Mouse (Mus musculus): Measurements from ENCODE around the gene Baz1a.

The Baz1a gene

DNA sequence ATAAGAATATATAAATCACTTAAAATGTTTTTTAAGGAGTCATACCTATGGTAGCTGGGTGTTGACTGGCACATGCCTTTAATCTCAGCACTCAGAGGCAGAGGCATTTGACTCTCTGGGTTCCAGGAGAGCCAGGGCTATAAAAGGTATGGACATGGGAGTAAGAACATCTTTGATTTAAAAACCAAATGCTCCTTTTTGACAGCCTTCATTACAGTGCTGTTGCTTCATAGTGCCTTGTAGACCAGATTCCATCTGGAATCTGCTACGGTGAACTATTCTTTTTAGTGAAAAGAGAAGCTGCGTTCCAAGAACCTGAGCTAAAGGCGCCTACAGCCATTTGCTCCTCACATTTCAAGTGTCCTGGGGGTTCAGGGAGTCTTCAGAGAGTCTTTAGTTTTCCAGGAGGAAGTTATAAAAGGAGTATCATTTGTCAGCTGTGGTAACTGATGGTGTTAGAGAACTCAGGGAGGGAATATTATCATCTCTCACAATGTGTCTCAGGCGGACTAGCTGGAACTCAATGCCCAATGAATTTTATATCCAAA is 126.5 kb downstream of the Baz1a start:
- in situ Hi-C loops (cut with MboI; ENCODE audit: low pct_unique_long_range_greater_than_20kb in 1 of 2, low sequenced_read_pairs in 2 of 2, unreplicated experiment in 1 of 2), result loop anchor here in 1 of 2 experiments (10.0 kb wide), 1 partner anchor 53 kb away; no protein-coding TSS in a partner anchor

GRCm38 (mm10) chr12:54879630-54880029 is 134.5 kb downstream of the Baz1a start:
- in situ Hi-C loops (cut with MboI; ENCODE audit: low pct_unique_long_range_greater_than_20kb in 1 of 2, low sequenced_read_pairs in 2 of 2, unreplicated experiment in 1 of 2), result loop anchor here in 1 of 2 experiments (10.0 kb wide), 1 partner anchor 45 kb away; no protein-coding TSS in a partner anchor

DNA sequence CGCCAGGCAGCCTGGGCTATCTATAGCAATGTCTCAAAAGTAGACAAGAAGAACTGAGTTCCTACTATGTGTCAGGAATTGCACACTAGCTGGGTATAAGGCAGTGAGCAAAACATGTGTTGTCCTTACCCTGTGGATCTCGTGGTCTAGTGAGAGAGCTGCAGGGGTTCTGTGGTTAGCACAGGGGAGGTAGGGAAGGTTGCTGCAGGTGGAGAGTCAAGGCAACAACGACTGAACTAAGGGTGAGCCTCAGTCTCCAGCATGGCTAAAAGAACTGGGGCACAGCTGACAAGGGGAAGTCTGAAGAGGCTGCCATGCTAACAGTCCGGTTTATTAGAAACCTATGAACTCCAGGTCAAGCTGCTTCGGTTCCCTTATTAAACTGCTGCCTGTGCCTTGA is 134.9 kb downstream of the Baz1a start:
- in situ Hi-C loops (cut with MboI; ENCODE audit: low pct_unique_long_range_greater_than_20kb in 1 of 2, low sequenced_read_pairs in 2 of 2, unreplicated experiment in 1 of 2), result no loop called here

- in situ Hi-C loops (cut with MboI; ENCODE audit: low pct_unique_long_range_greater_than_20kb in 1 of 2, low sequenced_read_pairs in 2 of 2, unreplicated experiment in 1 of 2), result no loop called here
Measured at GRCm38 (mm10) chr12:54877875-54878274, 136.3 kb downstream of the Baz1a start.

GRCm38 (mm10) chr12:54876879-54877278 is 137.3 kb downstream of the Baz1a start:
- in situ Hi-C loops (cut with MboI; ENCODE audit: low pct_unique_long_range_greater_than_20kb in 1 of 2, low sequenced_read_pairs in 2 of 2, unreplicated experiment in 1 of 2), result no loop called here

DNA sequence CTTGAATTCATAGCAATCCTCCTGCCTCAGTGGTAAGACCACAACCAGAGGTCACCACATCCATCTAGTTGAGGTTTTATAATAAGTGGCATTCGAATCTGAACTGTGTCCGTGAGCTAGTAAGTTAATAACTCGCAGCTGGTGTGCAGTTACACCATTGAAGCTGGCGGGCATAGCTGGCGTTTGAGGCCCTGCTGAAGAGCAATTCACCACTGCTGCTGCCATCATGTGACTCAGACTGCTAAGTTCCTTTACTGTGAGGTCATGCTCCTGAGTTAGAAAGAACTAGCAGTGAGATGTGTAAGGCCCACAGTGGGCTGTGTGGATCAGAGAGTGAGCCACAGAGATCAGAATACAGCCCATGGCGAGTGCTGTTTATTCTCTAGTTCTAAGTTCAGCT is 139.4 kb downstream of the Baz1a start:
- in situ Hi-C loops (cut with MboI; ENCODE audit: low pct_unique_long_range_greater_than_20kb in 1 of 2, low sequenced_read_pairs in 2 of 2, unreplicated experiment in 1 of 2), result no loop called here

DNA sequence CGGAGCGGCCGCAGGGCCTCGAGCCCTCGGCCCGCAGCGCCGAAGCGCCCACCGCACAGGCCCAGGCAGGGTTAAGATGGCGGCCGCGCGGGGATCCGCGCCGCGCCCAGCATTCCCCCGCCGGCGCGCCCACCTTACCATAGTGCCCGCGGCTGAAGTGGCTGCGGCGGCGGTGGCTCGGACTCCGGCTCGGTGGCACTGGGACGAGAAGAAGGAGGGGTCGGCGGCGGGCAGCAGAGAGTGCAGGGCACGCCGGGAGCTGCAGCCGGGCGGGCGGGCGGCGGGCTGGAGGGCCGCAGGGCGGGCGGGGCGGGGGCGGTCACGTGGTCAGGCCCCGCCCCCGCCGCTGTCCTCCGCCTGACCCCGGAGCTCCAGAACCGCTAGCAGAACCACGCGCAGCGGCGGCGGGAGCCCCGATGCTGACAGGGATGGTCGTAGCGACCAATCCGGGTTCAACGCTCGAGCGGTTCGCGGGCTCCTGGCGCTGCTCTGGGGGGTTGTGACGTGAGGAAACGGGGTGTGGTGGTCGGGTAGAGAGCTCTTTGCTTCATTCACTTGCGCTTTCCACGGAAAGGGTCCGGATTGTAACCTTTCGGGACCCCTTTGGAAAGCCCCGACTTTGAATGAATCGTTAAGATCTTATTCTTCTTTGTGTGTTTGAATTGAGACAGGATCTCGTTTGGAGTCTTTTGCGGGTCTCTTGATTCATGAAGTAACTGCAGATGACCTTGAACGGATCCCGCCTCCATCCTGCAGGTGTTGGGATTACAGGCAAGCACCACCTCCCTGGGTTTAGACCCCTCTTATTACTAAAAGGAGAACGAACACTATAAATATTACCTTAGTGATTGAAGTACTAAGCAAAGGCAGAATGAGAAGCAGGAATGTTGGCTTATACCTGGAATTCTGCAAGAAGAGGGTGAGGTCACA is 151.3 kb downstream of the Baz1a start, which contains the start of gene Cfl2:
Gene Cfl2 (minus strand): TSS at position 272 of the 930 bp plus-strand sequence.
- in situ Hi-C loops (cut with MboI; ENCODE audit: low pct_unique_long_range_greater_than_20kb in 1 of 2, low sequenced_read_pairs in 2 of 2, unreplicated experiment in 1 of 2), result no loop called here

DNA sequence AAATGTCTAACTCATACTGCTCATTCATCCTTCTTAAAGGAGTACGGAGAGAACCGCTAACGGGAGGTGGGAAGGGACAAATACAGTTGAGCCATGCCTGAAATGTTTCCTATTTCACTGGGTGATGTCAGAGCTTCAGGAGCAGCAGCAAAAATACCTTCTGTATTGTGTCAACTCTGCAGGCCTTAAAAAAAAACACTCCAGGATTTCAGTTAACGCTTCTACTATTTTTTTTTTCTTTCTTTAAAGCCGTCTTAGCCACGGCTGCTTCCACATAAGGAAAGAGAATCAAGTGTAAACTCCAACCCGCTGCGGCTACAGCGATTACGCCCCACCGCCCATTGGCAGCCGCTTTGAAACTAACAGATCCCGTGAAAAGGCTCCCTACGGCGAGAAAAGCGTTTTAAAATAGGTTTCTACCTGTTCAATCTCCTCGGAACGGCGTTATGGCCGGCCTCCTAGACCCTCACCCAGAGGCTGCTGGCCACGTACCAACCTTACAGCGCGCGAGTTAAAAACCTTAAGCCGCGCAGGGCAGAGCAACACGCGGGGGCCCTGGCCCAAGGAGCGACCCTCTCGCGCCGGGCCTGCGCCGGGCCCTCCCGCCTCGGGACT is 152.1 kb downstream of the Baz1a start:
- in situ Hi-C loops (cut with MboI; ENCODE audit: low pct_unique_long_range_greater_than_20kb in 1 of 2, low sequenced_read_pairs in 2 of 2, unreplicated experiment in 1 of 2), result no loop called here

GRCm38 (mm10) chr12:54859531-54859930 is 154.6 kb downstream of the Baz1a start:
- in situ Hi-C loops (cut with MboI; ENCODE audit: low pct_unique_long_range_greater_than_20kb in 1 of 2, low sequenced_read_pairs in 2 of 2, unreplicated experiment in 1 of 2), result no loop called here

- in situ Hi-C loops (cut with MboI; ENCODE audit: low pct_unique_long_range_greater_than_20kb in 1 of 2, low sequenced_read_pairs in 2 of 2, unreplicated experiment in 1 of 2), result no loop called here
Measured at GRCm38 (mm10) chr12:54850551-54850950, 163.6 kb downstream of the Baz1a start.

DNA sequence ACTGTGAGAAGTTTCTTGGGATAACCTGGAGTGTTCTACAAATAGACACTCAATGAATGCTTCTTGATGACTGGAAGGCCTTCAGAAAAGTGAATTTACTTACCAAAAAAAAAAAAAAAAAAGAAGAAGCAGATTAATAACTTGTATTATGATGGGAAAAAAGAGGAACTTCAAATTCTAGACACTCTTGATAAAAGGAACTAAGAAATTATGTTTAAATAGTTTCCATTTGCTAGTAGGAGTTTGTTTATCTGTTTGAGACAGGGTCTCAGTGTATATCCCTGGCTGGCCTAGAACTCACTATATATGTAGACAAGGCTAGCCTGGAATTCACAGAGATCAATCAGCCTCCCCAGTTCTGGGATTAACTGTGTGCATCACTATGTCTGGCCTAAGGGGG is 169.7 kb downstream of the Baz1a start:
- in situ Hi-C loops (cut with MboI; ENCODE audit: low pct_unique_long_range_greater_than_20kb in 1 of 2, low sequenced_read_pairs in 2 of 2, unreplicated experiment in 1 of 2), result no loop called here
